In the genomic region with DNA sequence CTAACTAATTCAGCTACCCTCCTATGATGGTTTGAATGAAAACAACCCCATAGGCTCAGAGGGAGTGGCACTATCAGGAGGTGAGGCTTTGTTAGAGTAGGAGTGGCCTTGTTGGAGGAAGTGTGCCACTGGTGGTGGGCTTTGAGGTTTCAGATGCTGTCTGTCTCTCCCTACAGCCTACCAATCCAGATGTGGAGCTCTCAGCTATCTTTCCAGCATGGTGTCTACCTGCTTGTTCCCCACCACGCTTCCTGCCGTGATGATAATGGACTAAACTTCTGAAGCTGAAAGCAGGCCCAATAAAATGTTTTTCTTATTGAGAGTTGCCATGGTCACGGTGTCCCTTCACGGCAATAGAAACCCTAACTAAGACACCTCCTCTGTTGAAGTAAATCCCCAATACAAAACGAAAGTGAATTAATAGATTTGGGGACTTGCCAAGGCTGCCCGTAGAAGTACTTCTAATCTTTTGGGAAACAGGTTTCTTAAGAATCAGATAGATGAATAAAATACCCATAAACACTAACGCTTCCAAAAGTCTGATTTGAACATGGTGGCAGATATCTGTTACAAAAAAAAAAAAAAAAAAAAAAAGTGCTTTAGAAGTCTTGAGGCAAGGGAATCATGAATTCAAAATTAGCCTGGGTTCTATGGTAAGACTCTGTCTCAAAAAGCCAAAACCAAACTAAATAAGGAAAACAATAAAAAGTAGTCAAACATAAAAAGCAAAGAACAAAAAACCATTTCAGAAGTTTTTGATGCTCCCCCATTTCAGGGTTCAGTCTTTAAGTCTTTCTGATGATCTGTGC, we compare ENCODE assay signal across 16 mouse cellular contexts.
A peak's percentile ranks its signal among the peaks of the same experiment; 100 is the strongest.
DNase-seq lines count a peak whose midpoint lies in the region; ATAC-seq lines count a peak whose summit lies in the region.
"Had no signal": no experiment of that assay in that cellular context is flagged by ENCODE, and none has a peak within 500 bp of the region (broad histone marks: within the 10 kb centered on the region; RNA-seq: fewer than 3 reads in every experiment).

No protein-coding gene starts in this region.

- ATAC-seq in granulocyte monocyte progenitor cell, adult 5-6 weeks (replicated peaks; ENCODE audit: poor library complexity, severe bottlenecking) = peak; percentile 60

- DNase-seq in A20 (ENCODE audit: low read depth, low spot score) (peak; percentile 22), adipocyte (ENCODE audit: low spot score) (no peak)
- DNase-seq in CD8-positive naive resting alpha-beta T cell, adult 2 months (ENCODE audit: low read depth in 2 of 2, low spot score in 2 of 2) = peak; percentile 14 to 40
- peak; percentile 2 to 6 for DNase-seq in natural killer cell, adult 2 months (ENCODE audit: low spot score in 2 of 2)
- DNase-seq in embryo, embryonic 9.5 days (ENCODE audit: extremely low spot score) = no peak
- DNase-seq in layer of hippocampus, adult 8-10 months (ENCODE audit: low spot score in 2 of 2) = no peak
- no peak for DNase-seq in layer of hippocampus, adult 9-11 months
- DNase-seq: adrenal gland, postnatal 10 days; cerebellum, adult 18-20 months; kidney, adult 11 months; kidney, postnatal 36 days; layer of hippocampus, postnatal 36 days; left cerebral cortex, postnatal 4 days; liver, embryonic 13.5 days; midbrain, embryonic 14.5 days had no signal

Comparison
In these comparisons a context has a peak if more than half of its experiments do, and no peak if none do; other contexts are left out.
1. DNase-seq: peak in A20 (single experiment), CD8-positive naive resting alpha-beta T cell, adult 2 months (2 of 2) and natural killer cell, adult 2 months (2 of 2); none in embryo, embryonic 9.5 days (single experiment), adipocyte (single experiment), layer of hippocampus, adult 8-10 months (0 of 2) and layer of hippocampus, adult 9-11 months (single experiment).